Comparison of ENCODE assay signal across 9 mouse cellular contexts in genomic region chr10:94519887-94520286, GRCm38 (mm10).
DNase-seq lines count a peak whose midpoint lies in the region; ATAC-seq and TF ChIP-seq lines count a peak whose summit lies in the region.
"Had no signal": no experiment of that assay in that cellular context is flagged by ENCODE, and none has a peak within 500 bp of the region (broad histone marks: within the 10 kb centered on the region; RNA-seq: fewer than 3 reads in every experiment).

No protein-coding gene starts in this region.

- no peak overlapping the region for H3ac ChIP-seq in myocyte (ENCODE audit: control insufficient read depth, insufficient read length)

- no peak for DNase-seq in heart, adult 2 months
- no peak for DNase-seq in heart, adult 8-10 months (ENCODE audit: low spot score)
- no peak for DNase-seq in lung, postnatal 4 days
- DNase-seq in urinary bladder, postnatal 14 days (ENCODE audit: low spot score), result no peak
- DNase-seq in layer of hippocampus, postnatal 36 days, result no peak
- DNase-seq: embryo, embryonic 11 days had no signal

- H3K4me1 ChIP-seq in heart, adult 2 months (ENCODE audit: control insufficient read depth, insufficient read depth, low read length), result peaks cover 28% of the 10 kb centered on the region
- H3K4me1 ChIP-seq in lung, embryonic 16.5 days (replicated peaks; ENCODE audit: control insufficient read depth, insufficient read depth, low read length), result peaks cover 35% of the 10 kb centered on the region
- peaks cover 48% of the 10 kb centered on the region for H3K4me1 ChIP-seq in embryonic facial prominence, embryonic 13.5 days

- intact Hi-C loops in heart, adult 2 months (cut with DNase I), result loop anchor here (2.0 to 5.0 kb wide), 2 partner anchors 23 to 38 kb away; no protein-coding TSS in a partner anchor

- no peaks in the 10 kb centered on the region for H3K9me3 ChIP-seq in lung, embryonic 16.5 days (ENCODE audit: control insufficient read depth, low read length)
- H3K9me3 ChIP-seq in embryonic facial prominence, embryonic 13.5 days, result no peaks in the 10 kb centered on the region

- 0 out of 2 replicates have a peak overlapping the region, but pooled peaks have one; percentile 7 for H3K9ac ChIP-seq in heart, adult 2 months (ENCODE audit: low read depth, low read length)
- H3K9ac ChIP-seq in lung, embryonic 16.5 days (ENCODE audit: low read length), result 0 out of 2 replicates have a peak overlapping the region, but pooled peaks have one; percentile 4
- H3K9ac ChIP-seq in embryonic facial prominence, embryonic 13.5 days, result no peak overlapping the region

- 39% methylated on average over 7 of the region's 7 CpGs for WGBS in heart, adult 2 months
- 46% methylated on average over 7 of the region's 7 CpGs for WGBS in lung, embryonic 16.5 days
- 46% methylated on average over 7 of the region's 7 CpGs for WGBS in embryonic facial prominence, embryonic 13.5 days

- TF ChIP-seq EP300 in heart, adult 2 months (IDR thresholded peaks at IDR 0.05; ENCODE audit: insufficient read depth, low read depth, low read length), result no peak

- TF ChIP-seq CTCF in heart, adult 2 months (IDR thresholded peaks at IDR 0.05), result no peak

- ATAC-seq in lung, embryonic 16.5 days (ENCODE audit: low read depth), result no peak
- no peak for ATAC-seq in embryonic facial prominence, embryonic 13.5 days (ENCODE audit: insufficient number of reproducible peaks, insufficient read depth, low FRiP score, low TSS enrichment, low read depth)

- TF ChIP-seq POLR2A in heart, adult 2 months (IDR thresholded peaks at IDR 0.05; ENCODE audit: insufficient read depth, low read depth, low read length), result no peak
- no peak for TF ChIP-seq POLR2A in myocyte (IDR thresholded peaks at IDR 0.05; ENCODE audit: insufficient read length, low read depth)

- H3K27ac ChIP-seq in heart, adult 2 months, result peak overlapping the region; percentile 66
- H3K27ac ChIP-seq in lung, embryonic 16.5 days (ENCODE audit: low read length), result no peak overlapping the region
- H3K27ac ChIP-seq in embryonic facial prominence, embryonic 13.5 days, result no peak overlapping the region

- peak overlapping the region; percentile 44 for H3K4me2 ChIP-seq in lung, embryonic 16.5 days (ENCODE audit: low read depth, low read length)
- peak overlapping the region; percentile 47 for H3K4me2 ChIP-seq in embryonic facial prominence, embryonic 13.5 days
- H3K4me2 ChIP-seq in myocyte (ENCODE audit: low read depth), result peak overlapping the region; percentile 73

- peak overlapping the region; percentile 26; the same call in 1 of the 2 replicates for H3K4me3 ChIP-seq in heart, adult 2 months
- H3K4me3 ChIP-seq in lung, embryonic 16.5 days (ENCODE audit: low read length), result peak overlapping the region; percentile 24
- no peak overlapping the region for H3K4me3 ChIP-seq in embryonic facial prominence, embryonic 13.5 days
- H3K4me3 ChIP-seq in myocyte, result peak overlapping the region; percentile 13

- no peaks in the 10 kb centered on the region for H3K27me3 ChIP-seq in heart, adult 2 months (ENCODE audit: control insufficient read depth, insufficient read depth, low read length)
- H3K27me3 ChIP-seq in lung, embryonic 16.5 days (ENCODE audit: control insufficient read depth, insufficient read depth, low read depth, low read length), result peaks cover 5% of the 10 kb centered on the region
- H3K27me3 ChIP-seq in embryonic facial prominence, embryonic 13.5 days, result peaks cover 34% of the 10 kb centered on the region
- H3K27me3 ChIP-seq in myocyte (ENCODE audit: control insufficient read depth, insufficient read depth, insufficient read length), result no peaks in the 10 kb centered on the region

- H3K36me3 ChIP-seq in heart, adult 2 months (ENCODE audit: control insufficient read depth, insufficient read depth, low read length), result peaks cover 17% of the 10 kb centered on the region
- no peaks in the 10 kb centered on the region for H3K36me3 ChIP-seq in lung, embryonic 16.5 days (ENCODE audit: control insufficient read depth, insufficient read depth, low read length)
- H3K36me3 ChIP-seq in embryonic facial prominence, embryonic 13.5 days, result no peaks in the 10 kb centered on the region
- H3K36me3 ChIP-seq in myocyte (ENCODE audit: control insufficient read depth, insufficient read depth), result no peaks in the 10 kb centered on the region

- H3K79me2 ChIP-seq in heart, adult 2 months (replicated peaks; ENCODE audit: control insufficient read depth, insufficient read depth, low read length), result peaks cover 6% of the 10 kb centered on the region; the same call in 1 of the 2 replicates
- H3K79me2 ChIP-seq in myocyte (ENCODE audit: control insufficient read depth, insufficient read depth), result peaks cover 79% of the 10 kb centered on the region

TF ChIP-seq in myocyte, 11 proteins besides CTCF, POLR2A, EP300 and RAD21:
- TF ChIP-seq REST (IDR thresholded peaks at IDR 0.05; ENCODE audit: insufficient read depth, insufficient read length), result no peak
- TF ChIP-seq TCF12 (IDR thresholded peaks at IDR 0.05; ENCODE audit: insufficient read depth, poor library complexity, severe bottlenecking), result no peak
- TF ChIP-seq MYOG (IDR thresholded peaks at IDR 0.05; ENCODE audit: control insufficient read depth in 1 of 3, insufficient read depth in 1 of 3, insufficient read length in 2 of 3, low read depth in 2 of 3), result no peak
- TF ChIP-seq SRF (IDR thresholded peaks at IDR 0.05; ENCODE audit: control insufficient read depth, insufficient read length, low read depth), result no peak
- no peak for TF ChIP-seq TCF3 (IDR thresholded peaks at IDR 0.05; ENCODE audit: insufficient read length, low read depth)
- TF ChIP-seq MAX (IDR thresholded peaks at IDR 0.05; ENCODE audit: low read depth), result no peak
- no peak for TF ChIP-seq POLR2AphosphoS2 (IDR thresholded peaks at IDR 0.05; ENCODE audit: insufficient read length, low read depth)
- TF ChIP-seq CEBPB (IDR thresholded peaks at IDR 0.05; ENCODE audit: insufficient read depth, poor library complexity, severe bottlenecking), result no peak
- TF ChIP-seq MYOD1 (IDR thresholded peaks at IDR 0.05; ENCODE audit: control insufficient read depth in 1 of 3, insufficient read length in 2 of 3, low read depth in 2 of 3), result no peak
- no peak for TF ChIP-seq E2F4 (IDR thresholded peaks at IDR 0.05; ENCODE audit: insufficient read depth)
- no peak for TF ChIP-seq USF1 (IDR thresholded peaks at IDR 0.05; ENCODE audit: low read depth)
